Mouse (Mus musculus): ENCODE results near the gene Hoxd13. TPM values are rescaled to one million over a fixed set of nuclear protein-coding genes. Genes with fewer than 3 reads are reported as not detected.

Hoxd13 gene
- total and polyA plus RNA-seq, 2 experiments from 2014 or later, result 0.21 TPM; not detected in 1

DNA sequence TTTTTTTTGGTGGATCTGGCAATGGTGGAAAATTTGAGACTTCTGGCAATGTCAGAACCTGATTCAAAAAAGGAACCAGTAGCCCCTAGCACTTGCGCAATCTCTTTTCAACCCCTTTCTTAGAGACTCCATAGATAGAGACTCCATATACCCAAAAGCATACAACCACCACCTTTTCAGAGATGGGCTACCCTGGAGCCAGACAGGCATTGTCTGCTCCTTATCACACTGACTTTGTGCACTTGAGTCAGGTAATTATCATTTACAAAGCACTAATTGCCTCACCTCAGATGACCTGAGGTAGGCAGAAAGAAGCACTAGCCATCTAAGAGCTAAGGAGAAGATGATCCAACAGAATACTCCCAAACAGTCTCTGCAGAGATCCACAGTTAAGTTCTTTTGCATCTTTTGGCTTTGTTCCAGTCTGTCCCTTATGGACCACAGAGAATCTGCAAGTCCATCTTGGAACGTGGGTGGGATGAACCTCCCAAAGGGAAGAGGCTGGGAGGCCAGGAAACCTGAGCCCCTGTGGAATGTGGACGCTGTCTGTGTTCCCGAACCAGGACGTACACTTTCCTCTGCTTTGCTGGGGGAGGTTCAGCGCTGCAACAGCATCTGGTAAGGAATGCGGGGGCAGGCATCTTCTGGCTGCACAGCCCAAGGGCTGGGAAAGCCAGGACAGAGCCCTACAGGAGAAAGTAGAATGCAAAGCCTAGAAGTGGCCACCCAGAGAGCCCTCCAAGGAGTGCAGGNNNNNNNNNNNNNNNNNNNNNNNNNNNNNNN is 20.8 kb upstream of the Hoxd13 start:
- no peak for TF ChIP-seq CTCF (IDR thresholded peaks at IDR 0.05; ENCODE audit: low read depth)
- Histone ChIP-seq H3K4me1 (ENCODE audit: insufficient read depth, low read length) (no peaks in the 10 kb centered on the region), H3K9me3 (ENCODE audit: low read length) (no peaks in the 10 kb centered on the region), H3K4me2 (ENCODE audit: low read depth, low read length) (no peak overlapping the region), H3K36me3 (ENCODE audit: insufficient read depth, low read length) (no peaks in the 10 kb centered on the region), H3K27ac (no peak overlapping the region), H3K9ac (replicated peaks; ENCODE audit: low read length) (no peak overlapping the region), H3K27me3 (ENCODE audit: insufficient read depth, low read length) (peaks cover 77% of the 10 kb centered on the region), H3K4me3 (ENCODE audit: low read length) (no peak overlapping the region)
- WGBS, result 15% methylated on average over 7 of the region's 7 CpGs
- DNase-seq (ENCODE audit: low spot score) (no peak), ATAC-seq (no peak)

DNA sequence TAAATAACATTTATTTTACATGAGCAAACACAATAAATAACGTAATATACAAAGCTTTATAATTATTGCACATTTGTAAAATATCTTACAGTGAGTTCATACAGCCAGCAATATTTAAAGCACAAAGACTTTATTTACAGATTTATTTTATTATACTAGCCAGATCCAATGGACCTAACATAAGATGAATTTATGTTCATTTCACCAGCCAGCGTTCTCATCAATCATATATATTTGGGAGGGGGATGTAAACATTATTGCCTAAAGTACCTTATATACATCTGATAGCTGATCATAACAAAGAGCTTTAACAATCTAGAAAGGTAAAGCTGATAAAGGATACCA is 15.1 kb upstream of the Hoxd13 start:
- DNase-seq (ENCODE audit: low spot score), result no peak
- TF ChIP-seq CTCF (IDR thresholded peaks at IDR 0.05; ENCODE audit: low read depth), result no peak
- 46% methylated on average over 2 of the region's 2 CpGs for WGBS

DNA sequence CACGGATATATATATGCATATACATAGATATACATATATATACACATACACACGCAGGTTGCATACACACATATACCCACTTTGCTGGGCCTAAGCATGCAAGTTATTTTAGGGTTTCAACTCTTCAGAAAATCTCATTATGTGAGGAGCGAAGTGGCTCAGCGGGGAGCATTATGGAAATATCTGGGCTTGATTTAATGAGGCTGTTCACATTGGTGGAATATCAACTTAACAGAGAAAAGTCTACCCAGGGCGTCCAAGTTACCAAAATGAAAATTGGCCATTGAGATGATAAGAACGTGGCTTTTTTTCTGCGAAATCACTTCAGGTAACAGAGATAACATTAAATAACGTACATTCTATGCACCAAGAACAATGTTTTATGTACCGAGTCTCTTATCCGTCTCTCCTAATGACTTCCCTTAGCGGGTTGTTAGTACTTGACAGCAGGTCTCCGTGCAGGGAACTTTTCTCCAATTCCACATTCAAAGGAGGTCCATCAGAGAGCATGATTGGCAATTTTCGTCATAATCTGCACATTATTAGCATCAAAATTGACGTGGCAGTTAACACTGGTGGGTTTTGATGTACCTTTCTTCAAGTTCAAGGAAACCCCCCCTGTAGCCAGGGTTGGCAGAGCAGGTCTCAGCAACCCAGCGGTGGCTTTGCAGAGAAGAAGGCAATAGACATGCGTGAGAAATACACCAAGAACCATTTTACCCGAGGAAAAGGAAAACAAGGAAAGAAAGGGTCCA is 14.2 kb upstream of the Hoxd13 start:
- Histone ChIP-seq H3K4me1 (ENCODE audit: insufficient read depth, low read length) (no peaks in the 10 kb centered on the region), H3K4me2 (ENCODE audit: low read depth, low read length) (no peak overlapping the region), H3K27me3 (ENCODE audit: insufficient read depth, low read length) (peaks cover 84% of the 10 kb centered on the region), H3K9me3 (ENCODE audit: low read length) (no peaks in the 10 kb centered on the region), H3K27ac (no peak overlapping the region), H3K36me3 (ENCODE audit: insufficient read depth, low read length) (no peaks in the 10 kb centered on the region), H3K9ac (replicated peaks; ENCODE audit: low read length) (no peak overlapping the region), H3K4me3 (ENCODE audit: low read length) (no peak overlapping the region)
- DNase-seq (ENCODE audit: low spot score), result no peak
- no peak for TF ChIP-seq CTCF (IDR thresholded peaks at IDR 0.05; ENCODE audit: low read depth)
- ATAC-seq, result no peak
- 14% methylated on average over 17 of the region's 17 CpGs for WGBS

More for the DNA sequence above, 15.1 kb upstream of the Hoxd13 start:
- H3K9me3 ChIP-seq (ENCODE audit: low read length), result no peaks in the 10 kb centered on the region
- ATAC-seq, result no peak
- no peaks in the 10 kb centered on the region for H3K36me3 ChIP-seq (ENCODE audit: insufficient read depth, low read length)
- H3K9ac ChIP-seq (replicated peaks; ENCODE audit: low read length), result no peak overlapping the region
- H3K27ac ChIP-seq, result no peak overlapping the region
- no peak overlapping the region for H3K4me3 ChIP-seq (ENCODE audit: low read length)
- H3K4me2 ChIP-seq (ENCODE audit: low read depth, low read length), result no peak overlapping the region
- no peaks in the 10 kb centered on the region for H3K4me1 ChIP-seq (ENCODE audit: insufficient read depth, low read length)
- peaks cover 82% of the 10 kb centered on the region for H3K27me3 ChIP-seq (ENCODE audit: insufficient read depth, low read length)

- Histone ChIP-seq H3K9me3 (ENCODE audit: low read length) (no peaks in the 10 kb centered on the region), H3K9ac (replicated peaks; ENCODE audit: low read length) (no peak overlapping the region), H3K36me3 (ENCODE audit: insufficient read depth, low read length) (no peaks in the 10 kb centered on the region), H3K4me2 (ENCODE audit: low read depth, low read length) (no peak overlapping the region), H3K27ac (no peak overlapping the region), H3K27me3 (ENCODE audit: insufficient read depth, low read length) (peaks cover 86% of the 10 kb centered on the region), H3K4me3 (ENCODE audit: low read length) (no peak overlapping the region), H3K4me1 (ENCODE audit: insufficient read depth, low read length) (no peaks in the 10 kb centered on the region)
- DNase-seq (ENCODE audit: low spot score) (no peak), ATAC-seq (peak; percentile 29; the same call in 1 of the 2 replicates)
- 4% methylated on average over 17 of the region's 20 CpGs for WGBS
- TF ChIP-seq CTCF (IDR thresholded peaks at IDR 0.05; ENCODE audit: low read depth), result no peak
Measured at GRCm38 (mm10) chr2:74654743-74655419, 13.2 kb upstream of the Hoxd13 start.

DNA sequence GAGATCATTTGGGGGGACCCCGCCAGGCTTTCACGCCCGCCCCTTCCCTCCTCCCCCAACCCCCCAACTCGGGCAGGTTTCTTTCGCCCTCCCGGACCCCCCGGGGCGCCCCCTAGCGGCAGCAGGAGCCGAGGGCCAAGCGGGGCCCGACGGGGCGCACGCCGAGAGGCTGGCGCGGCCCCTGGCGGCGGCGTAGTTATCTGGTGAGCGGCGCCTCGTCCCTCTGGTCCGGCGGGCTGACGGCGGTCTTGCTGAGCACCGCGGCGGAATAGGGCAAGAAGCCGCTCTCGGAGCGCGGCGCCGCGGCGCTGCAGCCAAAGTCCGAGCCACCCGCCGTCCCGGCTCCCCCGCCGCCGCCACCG is 12.7 kb upstream of the Hoxd13 start:
- H3K27ac ChIP-seq, result no peak overlapping the region

DNA sequence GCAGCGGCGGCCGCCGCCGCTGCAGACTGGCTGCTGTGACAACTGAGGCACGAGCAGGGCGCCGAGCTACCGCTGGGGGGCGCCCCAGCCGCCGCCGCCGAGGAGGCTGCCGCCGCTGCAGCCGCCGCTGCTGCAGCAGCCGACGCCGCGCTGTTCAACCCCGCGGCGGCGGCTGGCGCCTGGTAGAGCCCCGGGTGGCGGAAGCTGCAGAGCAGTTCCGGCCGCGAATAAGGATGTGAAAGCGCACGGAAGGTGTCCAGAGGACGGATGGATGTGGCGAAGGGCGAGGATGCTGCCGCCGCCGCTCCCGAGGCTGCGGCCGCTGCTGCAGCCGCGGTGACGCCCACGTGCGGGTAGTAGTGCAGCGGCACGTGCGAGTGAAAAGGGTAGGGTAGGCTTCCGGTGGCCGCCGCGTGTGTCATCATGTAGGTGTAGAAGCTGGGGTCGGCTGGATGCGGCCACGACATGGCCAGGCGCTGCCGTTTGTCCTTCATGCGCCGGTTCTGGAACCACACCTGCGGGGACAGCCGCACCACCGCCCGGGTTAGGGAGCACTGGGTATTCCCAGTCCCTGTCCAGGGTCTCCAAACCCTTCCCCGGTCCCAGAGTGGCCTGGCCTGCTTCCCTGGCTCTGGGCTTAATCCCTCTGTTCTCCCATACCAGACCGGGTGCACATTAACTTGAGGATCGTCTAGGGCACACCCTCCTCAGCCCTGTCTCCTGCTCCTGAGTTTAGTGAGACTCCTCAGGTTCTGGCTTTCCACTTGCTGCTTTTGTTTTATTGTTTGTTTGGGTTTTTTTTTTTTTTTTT is 12.1 kb upstream of the Hoxd13 start:
- Histone ChIP-seq H3K27me3 (ENCODE audit: insufficient read depth, low read length) (peaks cover 86% of the 10 kb centered on the region), H3K27ac (no peak overlapping the region), H3K4me1 (ENCODE audit: insufficient read depth, low read length) (no peaks in the 10 kb centered on the region), H3K4me2 (ENCODE audit: low read depth, low read length) (peak overlapping the region; percentile 46), H3K36me3 (ENCODE audit: insufficient read depth, low read length) (no peaks in the 10 kb centered on the region), H3K9ac (replicated peaks; ENCODE audit: low read length) (no peak overlapping the region), H3K9me3 (ENCODE audit: low read length) (no peaks in the 10 kb centered on the region), H3K4me3 (ENCODE audit: low read length) (peak overlapping the region; percentile 29)
- no peak for TF ChIP-seq CTCF (IDR thresholded peaks at IDR 0.05; ENCODE audit: low read depth)
- ATAC-seq (peak; percentile 58), DNase-seq (ENCODE audit: low spot score) (peak; percentile 57)
- 2% methylated on average over 68 of the region's 69 CpGs for WGBS

More for the DNA sequence above, 12.7 kb upstream of the Hoxd13 start:
- Histone ChIP-seq H3K36me3 (ENCODE audit: insufficient read depth, low read length) (no peaks in the 10 kb centered on the region), H3K4me3 (ENCODE audit: low read length) (peak overlapping the region; percentile 29), H3K4me1 (ENCODE audit: insufficient read depth, low read length) (no peaks in the 10 kb centered on the region), H3K4me2 (ENCODE audit: low read depth, low read length) (peak overlapping the region; percentile 46; the same call in 1 of the 2 replicates), H3K9ac (replicated peaks; ENCODE audit: low read length) (no peak overlapping the region), H3K9me3 (ENCODE audit: low read length) (no peaks in the 10 kb centered on the region), H3K27me3 (ENCODE audit: insufficient read depth, low read length) (peaks cover 86% of the 10 kb centered on the region)
- peak; percentile 21; the same call in 1 of the 2 replicates for ATAC-seq
- no peak for TF ChIP-seq CTCF (IDR thresholded peaks at IDR 0.05; ENCODE audit: low read depth)
- no peak for DNase-seq (ENCODE audit: low spot score)
- WGBS, result 0% methylated on average over 26 of the region's 47 CpGs

All from hindbrain, postnatal 0 days (tissue).